Mouse (Mus musculus): ENCODE measurements around the gene Btbd17.

Btbd17 gene

DNA sequence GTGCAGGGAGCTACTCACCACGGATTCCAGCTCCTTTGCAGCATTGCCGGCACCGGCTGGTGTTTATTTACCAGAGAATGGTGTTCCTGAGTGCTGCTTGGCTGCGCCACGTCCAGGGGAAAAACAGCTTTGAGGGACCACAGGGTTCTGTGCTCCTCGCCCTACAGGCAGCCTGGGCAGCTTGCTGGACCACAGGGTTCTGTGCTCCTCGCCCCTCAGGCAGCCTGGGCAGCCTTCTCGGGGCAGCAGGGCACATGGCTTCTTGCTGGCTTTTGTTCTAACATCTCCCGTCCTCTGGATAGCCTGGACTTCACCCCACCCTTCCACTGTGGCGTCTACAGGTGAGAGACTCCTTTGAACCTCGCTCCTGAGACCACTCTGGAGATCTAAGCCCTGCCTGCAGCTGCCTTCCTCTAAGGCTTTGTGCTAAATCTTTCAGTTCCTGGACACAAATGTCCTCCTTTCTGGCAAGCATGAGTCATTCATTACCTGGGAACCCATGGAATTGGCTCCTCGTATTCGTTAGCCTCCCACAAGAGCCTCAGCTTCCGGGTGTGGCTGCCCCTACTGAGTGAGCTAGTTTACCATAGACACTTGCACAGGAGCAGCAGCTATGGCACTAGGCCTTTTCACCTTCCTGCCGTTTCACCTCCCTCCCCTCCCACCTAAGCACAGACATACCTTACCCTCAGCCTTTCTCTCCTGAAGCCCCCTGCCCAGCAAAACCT is 7.0 kb upstream of the Btbd17 start:
- DNase-seq = peak; percentile 59

- peak; percentile 51 for DNase-seq
These were observed 6.2 kb upstream of the Btbd17 start for GRCm38 (mm10) chr11:114801906-114802305.

DNA sequence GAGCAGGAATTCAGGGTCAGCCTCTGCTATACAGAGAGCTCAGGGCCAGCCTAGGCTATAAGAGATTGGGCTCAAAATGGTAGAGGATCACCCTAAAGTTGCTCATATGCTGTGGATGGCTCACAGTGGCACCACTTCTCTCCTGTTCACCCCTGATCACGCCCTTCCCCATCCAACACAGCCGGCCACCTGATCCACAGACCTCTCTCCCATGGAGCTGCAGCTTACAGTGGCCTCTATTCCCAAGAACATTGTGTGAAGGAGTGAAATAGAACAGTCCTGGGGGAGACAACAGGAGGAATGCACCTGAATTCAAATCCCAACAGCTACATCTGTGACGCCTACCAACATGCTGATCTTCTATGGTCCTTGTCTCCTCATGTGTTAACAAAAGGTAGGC is 2.9 kb upstream of the Btbd17 start, which contains the start of gene Gpr142:
Gpr142 (plus strand) TSS at position 301 of the 400 bp plus-strand sequence.
- no peak for DNase-seq

DNA sequence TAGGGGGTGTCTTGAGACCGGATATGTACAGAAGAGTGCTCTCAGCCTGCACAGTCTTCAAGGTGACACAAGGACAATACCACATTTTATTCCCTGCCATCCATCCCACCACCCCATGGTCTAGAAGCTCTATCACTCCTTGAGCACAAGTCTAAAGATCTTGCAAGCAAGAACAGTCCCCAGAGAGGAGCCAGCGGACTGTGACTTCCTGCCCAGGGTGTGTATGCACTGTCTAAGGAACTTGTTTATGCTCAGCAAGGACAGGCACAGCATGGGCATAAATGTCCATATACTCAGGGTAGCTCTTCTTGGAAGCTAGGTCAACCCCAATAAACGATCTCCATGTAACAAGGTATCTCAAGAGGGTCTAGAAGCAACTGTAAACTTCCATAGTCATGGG is 2.2 kb upstream of the Btbd17 start:
- DNase-seq = peak; percentile 31

DNA sequence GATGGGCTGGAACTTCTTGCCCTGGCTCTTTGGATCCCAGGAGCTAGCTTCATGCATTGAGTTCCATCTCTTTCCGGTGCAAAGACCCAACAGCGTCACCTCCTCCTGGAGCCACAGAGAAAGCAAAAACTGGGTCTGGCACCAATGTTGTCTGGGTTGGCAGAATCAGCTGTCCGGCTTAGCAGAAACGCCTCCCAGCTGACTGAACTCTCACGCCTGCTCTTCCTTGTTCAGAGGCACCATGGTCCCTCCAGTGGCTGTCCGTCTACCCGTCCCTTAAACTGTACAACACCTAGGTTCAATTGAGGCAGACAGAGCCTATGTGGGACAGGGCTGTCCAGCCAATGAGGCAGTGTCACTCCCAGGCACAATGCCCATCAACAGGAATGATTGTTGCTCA is 1.4 kb upstream of the Btbd17 start:
- DNase-seq = peak; percentile 59

DNA sequence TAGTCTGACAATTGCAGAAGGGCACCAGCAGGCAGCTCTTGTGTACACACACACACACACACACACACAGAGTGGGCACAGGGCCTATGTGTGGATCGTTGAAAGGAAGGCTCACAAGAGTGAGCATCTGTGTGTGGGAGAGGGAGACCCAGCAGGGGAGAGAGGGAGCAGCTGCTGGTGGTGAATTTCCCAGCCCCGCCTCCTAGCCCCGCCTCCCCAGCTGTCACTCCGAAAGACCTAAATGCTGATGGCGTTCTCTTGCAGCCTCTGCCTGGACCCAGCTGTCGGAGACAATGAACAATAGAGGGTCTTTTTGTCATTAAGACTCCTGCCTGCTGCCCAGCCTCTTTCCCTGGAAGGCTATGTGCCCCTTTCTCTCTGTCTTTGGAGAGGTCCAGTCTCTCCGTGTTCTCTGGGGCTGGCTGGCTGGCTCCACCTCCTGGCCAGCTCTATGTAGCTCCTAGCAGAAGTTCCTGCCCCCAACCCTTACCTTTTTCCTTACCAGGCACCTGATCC is 456 bp downstream of the Btbd17 start:
- DNase-seq = peak; percentile 96

DNA sequence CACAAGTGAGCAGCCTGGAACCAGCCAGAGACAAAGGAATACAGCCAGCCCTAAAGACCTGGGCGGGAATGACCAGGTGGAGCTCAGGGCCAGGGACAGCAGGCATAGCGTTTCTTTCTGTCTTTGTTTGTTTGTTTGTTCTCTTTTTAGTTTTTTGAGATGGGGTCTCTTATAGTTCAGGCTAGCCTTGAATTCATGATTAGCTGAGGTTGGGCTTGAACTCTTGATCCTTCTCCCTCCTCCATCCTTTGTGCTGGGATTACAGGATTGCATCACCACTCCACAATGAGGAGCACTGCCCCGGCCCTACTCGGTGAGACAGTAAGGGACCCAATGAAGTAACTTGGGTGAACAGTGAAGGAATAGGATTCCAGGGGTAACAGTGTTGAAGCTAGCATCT is 1.1 kb downstream of the Btbd17 start:
- DNase-seq = no peak

DNA sequence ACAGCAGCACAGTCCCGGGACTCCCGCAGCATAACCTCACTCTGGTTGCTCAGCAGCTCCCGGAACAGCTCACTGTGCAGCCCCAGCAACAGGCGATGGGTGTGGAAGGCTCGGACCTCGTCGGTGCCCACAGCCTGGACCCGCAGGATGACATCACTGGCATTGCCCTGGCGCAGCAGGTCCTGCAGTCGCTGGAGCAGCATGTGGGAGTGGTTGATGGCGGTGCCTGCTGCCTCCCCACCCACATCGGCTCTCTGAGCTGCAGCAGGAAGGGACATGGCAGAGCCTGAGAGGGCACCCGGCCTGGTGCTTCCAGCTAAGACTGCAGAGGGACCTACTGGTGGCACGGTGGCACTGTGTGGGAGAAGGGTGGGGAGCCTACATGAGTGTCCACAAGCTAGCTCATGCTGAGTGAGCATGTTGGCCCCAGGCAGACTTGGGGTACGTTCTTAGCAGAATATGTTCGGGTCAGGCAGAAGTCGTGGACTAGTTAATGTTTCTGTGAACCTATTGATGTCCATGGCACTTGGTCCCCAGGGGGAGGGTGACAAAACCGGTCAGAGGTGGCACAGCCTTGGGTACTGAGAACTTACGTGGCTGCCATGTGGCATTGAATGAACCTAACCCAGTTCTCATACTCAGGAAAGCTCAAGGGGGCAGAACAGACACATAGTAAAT is 1.7 kb downstream of the Btbd17 start:
- DNase-seq = peak; percentile 75

- DNase-seq = peak; percentile 53
These were observed 2.7 kb downstream of the Btbd17 start for GRCm38 (mm10) chr11:114792931-114793494.

- DNase-seq = peak; percentile 85
These were observed 3.8 kb downstream of the Btbd17 start for GRCm38 (mm10) chr11:114791891-114792411.

DNA sequence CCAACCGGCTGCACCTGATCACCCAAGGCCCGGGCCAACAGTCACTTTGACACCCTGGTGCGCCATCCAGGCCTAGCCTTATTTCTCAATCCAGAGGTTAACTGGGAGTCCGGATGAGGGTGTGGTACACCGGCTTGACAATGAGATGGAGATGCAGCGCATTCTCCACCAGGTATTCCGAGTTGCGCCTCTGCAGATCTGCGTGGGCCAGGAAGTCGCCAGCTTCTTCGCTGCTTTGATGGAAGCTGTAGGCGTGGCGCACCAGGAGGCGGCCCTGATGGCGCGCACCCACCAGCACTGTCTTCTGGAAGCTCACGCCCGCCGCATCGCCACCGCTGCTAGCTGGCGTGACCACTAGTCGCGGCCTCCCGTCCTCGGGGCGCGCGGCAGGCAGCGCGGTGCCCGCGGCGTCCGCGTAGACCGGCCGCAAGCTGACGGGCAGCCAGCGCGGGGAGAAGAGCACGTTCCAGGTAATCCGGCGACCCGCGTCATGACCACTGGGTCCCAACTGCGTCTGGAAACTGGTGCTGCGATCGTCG is 4.3 kb downstream of the Btbd17 start:
- DNase-seq = no peak

GRCm38 (mm10) chr11:114790841-114791240 is 4.9 kb downstream of the Btbd17 start:
- peak; percentile 68 for DNase-seq

DNA sequence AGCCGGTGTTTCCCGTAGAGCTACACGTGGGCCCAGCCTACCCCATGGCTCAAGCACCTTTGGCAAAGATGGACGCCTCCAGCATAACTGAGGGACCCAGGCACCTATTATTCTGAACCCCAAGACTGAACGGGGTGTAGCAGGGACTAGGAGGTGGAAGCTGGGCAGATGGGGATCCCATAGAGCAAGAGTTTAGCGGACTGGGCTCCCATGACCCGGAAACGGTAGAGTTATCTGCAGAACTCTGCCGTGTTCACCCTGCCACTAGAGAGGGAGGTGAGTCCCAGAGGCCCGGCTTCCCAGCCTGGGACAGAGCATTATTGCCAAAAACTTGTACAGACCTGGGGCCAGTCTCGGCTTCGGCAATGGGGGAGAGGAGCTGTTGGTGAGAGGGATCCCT is 5.6 kb downstream of the Btbd17 start:
- DNase-seq = peak; percentile 67

GRCm38 (mm10) chr11:114789716-114790115 is 6.0 kb downstream of the Btbd17 start:
- peak; percentile 62 for DNase-seq

GRCm38 (mm10) chr11:114789061-114789714 is 6.6 kb downstream of the Btbd17 start:
- DNase-seq = peak; percentile 86

- DNase-seq = peak; percentile 59
These were observed 8.1 kb downstream of the Btbd17 start for GRCm38 (mm10) chr11:114787611-114788010.

DNA sequence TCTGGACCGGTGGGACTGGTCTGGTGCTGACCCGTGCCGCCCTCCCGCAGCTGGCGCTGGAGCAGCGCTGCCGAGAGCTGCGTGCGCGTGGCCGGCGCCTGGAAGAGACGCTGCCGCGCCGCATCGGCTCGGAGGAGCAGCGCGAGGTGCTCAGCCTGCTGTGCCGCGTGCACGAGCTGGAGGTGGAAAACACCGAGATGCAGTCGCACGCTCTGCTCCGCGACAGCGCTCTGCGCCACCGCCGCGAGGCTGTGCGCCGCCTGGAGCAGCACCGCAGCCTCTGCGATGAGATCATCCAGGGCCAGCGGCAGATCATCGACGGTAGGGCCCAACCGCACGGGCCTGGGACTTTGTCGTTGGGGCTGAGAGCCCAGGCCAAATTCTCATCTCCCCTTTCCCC is 9.4 kb downstream of the Btbd17 start:
- peak; percentile 35 for DNase-seq

DNA sequence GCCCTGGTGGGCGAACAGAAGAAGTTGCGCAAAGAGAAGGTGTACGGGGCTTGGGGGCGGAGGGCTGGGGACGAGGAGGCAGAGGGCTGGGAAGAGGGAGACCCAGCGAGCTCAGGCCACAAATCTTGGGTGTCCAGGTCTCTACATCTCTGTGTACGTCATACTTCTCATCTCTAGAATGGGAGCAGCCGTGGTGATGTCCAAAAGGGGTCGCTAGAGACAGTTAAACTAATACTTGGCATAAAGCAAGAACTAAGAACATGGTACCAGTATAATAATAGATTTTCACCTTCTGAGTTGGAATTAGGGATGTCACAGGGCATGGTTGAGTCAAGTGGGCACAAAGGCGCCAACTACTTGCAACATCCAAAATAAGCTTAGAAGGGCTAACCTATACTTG is 9.9 kb downstream of the Btbd17 start:
- DNase-seq = peak; percentile 32

DNA sequence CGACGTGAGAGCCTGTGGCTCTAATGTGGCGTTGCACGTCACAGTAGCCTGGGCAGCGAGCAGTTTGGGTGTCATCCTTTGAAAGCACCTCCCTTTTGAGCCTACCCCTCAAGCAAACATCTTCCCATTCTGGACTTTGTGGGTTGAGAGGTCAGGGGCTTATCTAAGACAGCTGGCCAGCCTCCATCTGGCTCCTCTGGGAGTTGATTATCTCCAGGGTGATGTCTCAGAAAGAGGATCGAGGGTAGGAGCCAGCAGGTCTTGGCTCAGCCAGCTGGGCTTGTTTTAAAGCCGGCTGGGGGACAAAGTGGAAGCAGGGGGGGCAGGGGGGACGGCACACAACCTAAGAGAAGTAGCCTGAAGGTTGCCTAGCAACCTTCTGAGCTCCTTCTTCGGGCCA is 15.7 kb downstream of the Btbd17 start:
- DNase-seq = no peak

DNA sequence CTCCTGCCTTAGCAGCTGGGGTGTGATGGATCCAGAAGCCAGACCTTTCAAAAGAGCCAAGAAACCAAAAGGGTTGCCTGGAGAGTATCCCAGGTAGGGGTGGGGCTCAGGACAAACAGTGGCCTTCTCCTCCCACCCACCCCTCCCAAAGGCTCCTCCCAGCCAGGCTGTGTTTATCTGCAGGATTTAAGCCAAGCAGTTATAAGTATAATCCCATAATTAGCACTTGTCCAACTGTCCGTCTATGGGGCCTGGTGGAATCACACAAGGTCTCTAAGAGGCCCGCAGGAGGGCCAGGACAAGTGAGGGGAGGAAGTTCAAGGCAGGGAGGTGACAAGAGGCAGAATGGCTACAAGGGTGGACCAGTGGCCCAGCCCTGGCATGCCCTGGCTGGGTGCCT is 23.8 kb downstream of the Btbd17 start:
- DNase-seq = no peak

GRCm38 (mm10) chr11:114769911-114770310 is 25.8 kb downstream of the Btbd17 start:
- no peak for DNase-seq

All from cerebellum, adult 9-11 months (tissue).